Mouse (Mus musculus): ENCODE results near the gene Nedd9. TPM values are rescaled to one million over a fixed set of nuclear protein-coding genes. Genes with fewer than 3 reads are reported as not detected.
"Not testable (repeated sequence)": the region's sequence is repeated elsewhere in the genome, so short reads cannot be mapped to it uniquely, and the experiment has no call there.

Gene Nedd9
- total and polyA plus RNA-seq, 3 experiments, result 41.3 to 48.7 (median 42.5) TPM

GRCm38 (mm10) chr13:41267827-41268408 is 219.2 kb downstream of the Nedd9 start:
- DNase-seq (ENCODE audit: extremely low read depth), result no peak
- no peak overlapping the region for H3K27ac ChIP-seq (ENCODE audit: insufficient read depth, low read depth)
- H3K9ac ChIP-seq (ENCODE audit: insufficient read depth, low read depth), result no peak overlapping the region
- TF ChIP-seq USF2 (conservative IDR thresholded peaks at IDR 0.05; ENCODE audit: low read depth, low read length) (no peak), RCOR1 (conservative IDR thresholded peaks at IDR 0.05; ENCODE audit: low read depth, low read length) (no peak), SMC3 (IDR thresholded peaks at IDR 0.05; ENCODE audit: low read depth, low read length) (no peak)
- dilution Hi-C loops (cut with MboI; ENCODE audit: extremely low pct_ligation_motif_present, extremely low pct_unique_long_range_greater_than_20kb, low sequenced_read_pairs), result no loop called here
- peaks cover 6% of the 10 kb centered on the region for H3K9me3 ChIP-seq (replicated peaks; ENCODE audit: low read length)
- H3K4me2 ChIP-seq (ENCODE audit: insufficient read depth, low read depth, poor library complexity, severe bottlenecking), result no peak overlapping the region
- no peak overlapping the region for H3K4me3 ChIP-seq (replicated peaks in 1 of 3; ENCODE audit: low read depth in 2 of 3, low read length in 2 of 3, poor library complexity in 1 of 3)
- peaks cover 3 to 16% of the 10 kb centered on the region in 2 experiments; a peak in 3 of 4 replicates for H3K4me1 ChIP-seq (ENCODE audit: control insufficient read depth in 1 of 2, insufficient read depth in 2 of 2)
- peaks cover 2% of the 10 kb centered on the region; the same call in 1 of the 2 replicates for H3K79me2 ChIP-seq (replicated peaks; ENCODE audit: control insufficient read depth, extremely low read depth, insufficient read depth, poor library complexity, severe bottlenecking)
- H3K27me3 ChIP-seq (replicated peaks), result no peaks in the 10 kb centered on the region
- peaks cover 0 to 33% of the 10 kb centered on the region in 2 experiments for H3K36me3 ChIP-seq (replicated peaks in 1 of 2; ENCODE audit: control insufficient read depth in 1 of 2, insufficient read depth in 1 of 2, low read length in 1 of 2)
- in situ Hi-C loops (cut with MboI; ENCODE audit: low pct_ligation_motif_present, low pct_unique_long_range_greater_than_20kb, low sequenced_read_pairs), result no loop called here

DNA sequence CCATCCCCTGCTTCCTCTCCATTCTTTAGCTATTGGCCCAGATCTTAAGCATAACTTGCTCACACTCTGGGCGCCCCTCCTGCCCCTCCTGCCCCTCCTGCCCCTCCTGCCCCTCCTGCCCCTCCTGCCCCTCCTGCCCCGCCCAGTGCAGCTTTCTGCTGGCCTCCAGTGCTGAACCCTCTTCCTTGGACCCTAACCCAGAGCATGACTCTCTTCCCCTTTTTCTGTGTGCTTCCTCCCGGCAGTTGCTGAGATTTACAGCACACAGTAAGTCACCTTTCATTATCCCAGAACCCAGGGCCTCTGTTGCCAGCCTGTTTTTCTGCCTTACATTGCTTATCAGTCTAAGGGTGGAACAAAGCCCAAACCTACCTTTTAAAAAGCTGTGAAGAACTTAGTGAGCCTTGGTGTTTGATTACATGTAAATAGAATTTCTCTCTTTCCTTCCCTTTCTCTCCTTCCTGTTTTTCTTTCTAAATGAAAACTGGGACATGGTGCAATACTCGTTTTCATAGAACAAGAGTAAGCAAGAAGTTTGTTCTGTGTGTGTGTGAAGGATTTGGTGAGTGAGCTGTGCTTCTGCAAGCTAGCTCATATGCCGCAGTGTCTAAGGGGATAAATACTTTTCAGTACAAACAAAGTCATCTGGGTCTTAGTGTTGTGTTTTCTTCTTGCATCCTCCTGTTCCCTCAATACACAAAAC is 223.7 kb downstream of the Nedd9 start:
- H3K9me3 ChIP-seq (replicated peaks; ENCODE audit: low read length), result peaks cover 6% of the 10 kb centered on the region
- no peak overlapping the region for H3K9ac ChIP-seq (ENCODE audit: insufficient read depth, low read depth)
- peaks cover 0 to 12% of the 10 kb centered on the region in 2 experiments for H3K36me3 ChIP-seq (replicated peaks in 1 of 2; ENCODE audit: control insufficient read depth in 1 of 2, insufficient read depth in 1 of 2, low read length in 1 of 2)
- H3K4me1 ChIP-seq (ENCODE audit: control insufficient read depth in 1 of 2, insufficient read depth in 2 of 2), result peaks cover 8 to 28% of the 10 kb centered on the region in 2 experiments
- TF ChIP-seq USF2 (conservative IDR thresholded peaks at IDR 0.05; ENCODE audit: low read depth, low read length) (no peak), ELF1 (IDR thresholded peaks at IDR 0.05; ENCODE audit: low read depth, low read length) (no peak), MYC (IDR thresholded peaks at IDR 0.05; ENCODE audit: low read depth, low read length) (no peak)
- no peak overlapping the region for H3K4me2 ChIP-seq (ENCODE audit: insufficient read depth, low read depth, poor library complexity, severe bottlenecking)
- in situ Hi-C loops (cut with MboI; ENCODE audit: low pct_ligation_motif_present, low pct_unique_long_range_greater_than_20kb, low sequenced_read_pairs) (no loop called here), dilution Hi-C loops (cut with MboI; ENCODE audit: extremely low pct_ligation_motif_present, extremely low pct_unique_long_range_greater_than_20kb, low sequenced_read_pairs) (no loop called here)
- no peak overlapping the region for H3K27ac ChIP-seq (ENCODE audit: insufficient read depth, low read depth)
- H3K27me3 ChIP-seq (replicated peaks), result no peaks in the 10 kb centered on the region
- no peak overlapping the region for H3K4me3 ChIP-seq (replicated peaks in 1 of 3; ENCODE audit: low read depth in 2 of 3, low read length in 2 of 3, poor library complexity in 1 of 3)
- no peak for DNase-seq (ENCODE audit: extremely low read depth)
- no peaks in the 10 kb centered on the region; the same call in 1 of the 2 replicates for H3K79me2 ChIP-seq (replicated peaks; ENCODE audit: control insufficient read depth, extremely low read depth, insufficient read depth, poor library complexity, severe bottlenecking)

GRCm38 (mm10) chr13:41261617-41262016 is 225.5 kb downstream of the Nedd9 start:
- H3K27me3 ChIP-seq (replicated peaks); DNase-seq (ENCODE audit: extremely low read depth); H3K9me3 ChIP-seq (replicated peaks; ENCODE audit: low read length); H3K27ac ChIP-seq (ENCODE audit: insufficient read depth, low read depth); H3K4me2 ChIP-seq (ENCODE audit: insufficient read depth, low read depth, poor library complexity, severe bottlenecking); in situ Hi-C loops (cut with MboI; ENCODE audit: low pct_ligation_motif_present, low pct_unique_long_range_greater_than_20kb, low sequenced_read_pairs); H3K79me2 ChIP-seq (replicated peaks; ENCODE audit: control insufficient read depth, extremely low read depth, insufficient read depth, poor library complexity, severe bottlenecking); H3K9ac ChIP-seq (ENCODE audit: insufficient read depth, low read depth); H3K4me3 ChIP-seq (replicated peaks in 1 of 3; ENCODE audit: low read depth in 2 of 3, low read length in 2 of 3, poor library complexity in 1 of 3); dilution Hi-C loops (cut with MboI; ENCODE audit: extremely low pct_ligation_motif_present, extremely low pct_unique_long_range_greater_than_20kb, low sequenced_read_pairs): not testable (repeated sequence)
- H3K36me3 ChIP-seq (replicated peaks in 1 of 2; ENCODE audit: control insufficient read depth in 1 of 2, insufficient read depth in 1 of 2, low read length in 1 of 2), result peaks cover 0 to 13% of the 10 kb centered on the region in 2 experiments
- peaks cover 8 to 24% of the 10 kb centered on the region in 2 experiments for H3K4me1 ChIP-seq (ENCODE audit: control insufficient read depth in 1 of 2, insufficient read depth in 2 of 2)

Other genes with a start within 250 kb of the Nedd9 start
- 4.4 and 5.2 TPM in 2 replicates for gene Smim13, start 237.5 kb downstream of the Nedd9 start, total RNA-seq (2012; rRNA removed)
- 13.4 and 13.5 TPM in 2 replicates for gene Smim13, start 237.5 kb downstream of the Nedd9 start, total RNA-seq (2014; rRNA removed)
- 10.8 and 11.6 TPM in 2 replicates for gene Smim13, start 237.5 kb downstream of the Nedd9 start, polyA plus RNA-seq (2012; ENCODE audit: insufficient read length, low read depth)
- gene Gm17364, start 213.4 kb downstream of the Nedd9 start, total RNA-seq (2012; rRNA removed), result not detected in 2 replicates
- gene Gm17364, start 213.4 kb downstream of the Nedd9 start, total RNA-seq (2014; rRNA removed), result not detected in 2 replicates
- 17.3 TPM in 1 of 2 replicates, not detected in the other for gene Gm17364, start 213.4 kb downstream of the Nedd9 start, polyA plus RNA-seq (2012; ENCODE audit: insufficient read length, low read depth)
- 5.0 and 5.4 TPM in 2 replicates for gene Tmem170b, start 118.5 kb upstream of the Nedd9 start, total RNA-seq (2012; rRNA removed)
- 4.9 and 5.5 TPM in 2 replicates for gene Tmem170b, start 118.5 kb upstream of the Nedd9 start, total RNA-seq (2014; rRNA removed)
- gene Tmem170b, start 118.5 kb upstream of the Nedd9 start, polyA plus RNA-seq (2012; ENCODE audit: insufficient read length, low read depth), result 5.2 and 5.9 TPM in 2 replicates